8 mouse cellular contexts compared by ENCODE assay signal in genomic region chr9:107873137-107873536, GRCm38 (mm10). TPM values are rescaled to one million over a fixed set of nuclear protein-coding genes. Genes with fewer than 3 reads are reported as not detected.
DNase-seq lines count a peak whose midpoint lies in the region; ATAC-seq lines count a peak whose summit lies in the region.

Gene Rbm6, minus strand, starts transcription at chr9:107873237.

- no peak for DNase-seq in layer of hippocampus, adult 8-10 months (ENCODE audit: low spot score in 2 of 2)
- no peak for DNase-seq in layer of hippocampus, adult 9-10 months (ENCODE audit: low spot score)
- DNase-seq in heart, adult 8-10 months (ENCODE audit: low spot score), result no peak
- no peak for DNase-seq in layer of hippocampus, postnatal 25 days (ENCODE audit: extremely low spot score in 1 of 2, low spot score in 1 of 2)
- no peak for DNase-seq in spleen, adult 12 weeks (ENCODE audit: low spot score)
- no peak for DNase-seq in testis, postnatal 10 days (ENCODE audit: low spot score)

- H3K9ac ChIP-seq in midbrain, embryonic 15.5 days, result peak within 1 kb of the TSS; percentile 99

- H3K4me1 ChIP-seq in brown adipose tissue, adult 24 weeks (ENCODE audit: control insufficient read depth, insufficient read depth, insufficient read length, low read length), result 0 out of 2 replicates have a peak, but pooled peaks cover 2% of the 10 kb centered on the region
- H3K4me1 ChIP-seq in midbrain, embryonic 15.5 days, result peaks cover 20% of the 10 kb centered on the region

- H3K9me3 ChIP-seq in midbrain, embryonic 15.5 days, result no peaks in the 10 kb centered on the region

- WGBS in midbrain, embryonic 15.5 days, result 10% methylated on average over 14 of the region's 14 CpGs

- H3K36me3 ChIP-seq in midbrain, embryonic 15.5 days (replicated peaks), result no peaks in the 10 kb centered on the region

- peak within 1 kb of the TSS; percentile 81 for H3K4me2 ChIP-seq in midbrain, embryonic 15.5 days

- peak within 1 kb of the TSS; percentile 84 for H3K4me3 ChIP-seq in brown adipose tissue, adult 24 weeks (ENCODE audit: insufficient read depth, low read depth, low read length)
- H3K4me3 ChIP-seq in midbrain, embryonic 15.5 days, result peak within 1 kb of the TSS; percentile 99

- H3K27me3 ChIP-seq in midbrain, embryonic 15.5 days (replicated peaks), result no peaks in the 10 kb centered on the region

- H3K27ac ChIP-seq in brown adipose tissue, adult 24 weeks (replicated peaks; ENCODE audit: low read depth, low read length), result peak within 1 kb of the TSS; percentile 90
- H3K27ac ChIP-seq in midbrain, embryonic 15.5 days, result peak within 1 kb of the TSS; percentile 95

- ATAC-seq in midbrain, embryonic 15.5 days (replicated peaks), result no peak

RNA-seq across cellular contexts. Expression of gene Rbm6, which starts in this region (rescaled TPM):
- total RNA-seq in layer of hippocampus, adult 8-10 months (2022), result 10 to 100 TPM; 60.2 to 80.8 (median 68.6) TPM
- 17.6 and 20.0 TPM in 2 replicates for polyA plus RNA-seq in brown adipose tissue, adult 24 weeks (2012; ENCODE audit: insufficient read depth, insufficient read length, missing spikeins)
- 10 to 100 TPM; 24.8 to 31.0 (median 27.6) TPM for total RNA-seq in heart, adult 8-10 months (2022)
- 10 to 100 TPM; 52.3 to 59.6 TPM for total RNA-seq in layer of hippocampus, postnatal 25 days (2021)
- 99.8 and 120 TPM in 2 replicates for polyA plus RNA-seq in midbrain, embryonic 15.5 days (2015; fragmentation: Nextera tagmentation; extraction: Ambion mirVana)
